Mouse (Mus musculus) lung, embryonic 16.5 days (tissue): Measurements from ENCODE around the gene Hrnr. TPM values are rescaled to one million over a fixed set of nuclear protein-coding genes. Genes with fewer than 3 reads are reported as not detected.

ENCODE experiments used
- ATAC-seq: fragments of 200-750 bp; cut with Nextera tagmentation; 2 replicates; pipeline ENCODE4 v1.8.0; 2017; ENCODE audit warnings: low read depth, mild to moderate bottlenecking, moderate library complexity
- H3K27ac ChIP-seq: fragments of 300-500 bp; sonication (generic); 2 replicates; pipeline ENCODE4 v1.5.1; 2014; ENCODE audit warnings: mild to moderate bottlenecking, control low read depth, low read length
- H3K27me3 ChIP-seq: fragments of 300-500 bp; sonication (generic); 2 replicates; pipeline ENCODE4 v1.6.1; 2014; ENCODE audit warnings: low read depth, low read length, mixed read lengths; ENCODE audit not compliant: control insufficient read depth, insufficient read depth
- H3K36me3 ChIP-seq: fragments of 300-500 bp; sonication (generic); 2 replicates; pipeline ENCODE4 v1.6.1; 2014; ENCODE audit warnings: low read length; ENCODE audit not compliant: control insufficient read depth, insufficient read depth
- H3K4me1 ChIP-seq: fragments of 300-500 bp; sonication (generic); replicated peaks from 2 replicates; pipeline ENCODE4 v1.6.1; 2014; ENCODE audit warnings: low read length, mixed read lengths; ENCODE audit not compliant: control insufficient read depth, insufficient read depth
- H3K4me2 ChIP-seq: fragments of 300-500 bp; sonication (generic); 2 replicates; pipeline ENCODE4 v1.6.1; 2014; ENCODE audit warnings: low read depth, low read length, control low read depth
- H3K4me3 ChIP-seq: fragments of 300-500 bp; sonication (generic); 2 replicates; pipeline ENCODE4 v1.5.1; 2014; ENCODE audit warnings: mild to moderate bottlenecking, low read length, control low read depth
- H3K9ac ChIP-seq: fragments of 300-500 bp; sonication (generic); 2 replicates; pipeline ENCODE4 v1.6.1; 2014; ENCODE audit warnings: low read length, control low read depth
- H3K9me3 ChIP-seq: fragments of 300-500 bp; sonication (generic); 2 replicates; pipeline ENCODE4 v1.6.1; 2016; ENCODE audit warnings: low read length; ENCODE audit not compliant: control insufficient read depth
- WGBS: fragments of 180-500 bp; shearing (Covaris S2); extraction: QIAGEN DNeasy Blood & Tissue Kit; methylation state at CpG from one replicate; pipeline ENCODE4 v1.1.7; 2014; 5-methylcytosine and 5-hydroxymethylcytosine counted together
- polyA plus RNA-seq: library from polyadenylated mRNA; unstranded; fragments of >200 nt; fragmentation: Nextera tagmentation; extraction: Ambion mirVana; gene quantifications from 2 replicates; pipeline ENCODE4 v1.2.1, GENCODE M21; 2015

Hrnr gene
- polyA plus RNA-seq, 1 experiment from 2014 or later, result 0.01 TPM

DNA sequence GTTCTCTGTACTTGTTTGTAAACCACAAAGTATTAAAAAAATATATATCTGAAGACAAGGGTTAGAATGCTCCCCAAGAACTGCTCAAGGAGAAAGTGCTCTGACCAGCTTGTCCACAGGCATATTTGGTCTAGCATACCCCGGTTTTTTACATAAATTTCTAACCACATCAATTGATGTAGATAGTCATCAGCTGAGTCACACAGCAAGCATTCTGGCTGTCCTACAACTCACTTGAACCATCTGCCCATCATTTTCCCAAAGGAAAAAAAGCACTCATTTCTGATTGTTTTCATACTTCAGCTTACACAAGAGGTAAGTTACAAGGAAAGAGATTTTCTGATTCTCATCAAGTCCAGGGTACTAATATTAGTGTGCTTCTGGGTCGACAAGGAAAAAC, 27.3 kb downstream of the Hrnr start:
- no peak overlapping the region for H3K4me2 ChIP-seq
- no peaks in the 10 kb centered on the region for H3K4me1 ChIP-seq
- WGBS, result 48% methylated on average over 2 of the region's 2 CpGs
- no peak for ATAC-seq
- no peak overlapping the region for H3K27ac ChIP-seq
- no peak overlapping the region for H3K9ac ChIP-seq
- no peaks in the 10 kb centered on the region for H3K27me3 ChIP-seq
- H3K9me3 ChIP-seq, result no peaks in the 10 kb centered on the region
- H3K4me3 ChIP-seq, result no peak overlapping the region
- H3K36me3 ChIP-seq, result no peaks in the 10 kb centered on the region

DNA sequence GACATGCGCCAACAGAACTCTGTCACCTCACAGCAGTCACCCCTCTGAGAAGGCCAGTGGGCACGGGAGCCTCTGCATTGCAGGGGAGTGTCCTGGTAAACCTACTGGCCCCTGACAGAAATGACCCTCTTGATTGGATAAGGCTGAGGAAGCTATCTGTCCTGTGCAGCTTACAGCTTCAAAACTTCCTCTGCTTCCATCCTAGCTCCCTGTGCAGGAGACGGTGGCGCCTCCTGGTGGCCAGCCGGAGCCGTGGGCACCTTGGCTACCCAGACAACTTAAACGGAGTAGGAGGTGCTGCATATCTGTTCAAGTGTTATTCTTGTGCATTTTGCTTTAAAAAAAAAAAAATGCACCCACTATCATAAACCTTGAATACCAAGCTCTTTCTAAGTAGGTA, 40.5 kb downstream of the Hrnr start:
- Histone ChIP-seq H3K36me3 (no peaks in the 10 kb centered on the region), H3K4me2 (no peak overlapping the region), H3K4me3 (no peak overlapping the region), H3K27ac (no peak overlapping the region), H3K9me3 (no peaks in the 10 kb centered on the region), H3K4me1 (0 out of 2 replicates have a peak, but pooled peaks cover 3% of the 10 kb centered on the region), H3K27me3 (no peaks in the 10 kb centered on the region), H3K9ac (no peak overlapping the region)
- peak; percentile 59; the same call in 1 of the 2 replicates for ATAC-seq
- 15% methylated on average over 7 of the region's 7 CpGs for WGBS

DNA sequence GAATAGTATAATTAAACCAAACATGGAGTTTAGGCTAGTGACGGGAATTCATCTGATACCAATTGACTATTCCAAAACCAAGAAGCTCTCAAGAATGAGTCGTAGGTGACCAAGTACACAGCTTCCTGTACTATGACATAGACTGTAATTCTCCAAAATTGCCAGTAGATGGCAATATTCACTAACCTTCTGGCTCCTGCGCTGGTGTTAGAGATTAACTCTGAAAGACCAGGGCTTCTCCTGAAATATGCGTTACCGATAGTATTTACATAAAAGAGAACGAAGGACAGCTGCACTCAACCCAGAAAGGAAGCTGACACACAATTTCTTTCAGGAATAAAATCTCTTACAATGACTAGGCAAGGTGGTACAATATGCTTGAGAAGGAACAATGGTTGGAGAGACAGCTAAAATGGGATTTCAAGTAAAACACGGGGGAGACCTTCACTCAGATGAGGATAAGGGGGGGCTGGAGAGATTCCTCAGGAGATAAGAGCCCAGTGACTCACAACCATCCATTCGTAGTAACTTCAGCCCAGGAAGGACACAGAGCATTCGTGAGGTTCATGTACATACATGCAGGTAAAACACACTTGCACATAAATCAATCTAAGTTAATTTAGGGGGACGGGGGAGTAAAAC, 42.5 kb downstream of the Hrnr start:
- ATAC-seq, result peak; percentile 59; the same call in 1 of the 2 replicates

DNA sequence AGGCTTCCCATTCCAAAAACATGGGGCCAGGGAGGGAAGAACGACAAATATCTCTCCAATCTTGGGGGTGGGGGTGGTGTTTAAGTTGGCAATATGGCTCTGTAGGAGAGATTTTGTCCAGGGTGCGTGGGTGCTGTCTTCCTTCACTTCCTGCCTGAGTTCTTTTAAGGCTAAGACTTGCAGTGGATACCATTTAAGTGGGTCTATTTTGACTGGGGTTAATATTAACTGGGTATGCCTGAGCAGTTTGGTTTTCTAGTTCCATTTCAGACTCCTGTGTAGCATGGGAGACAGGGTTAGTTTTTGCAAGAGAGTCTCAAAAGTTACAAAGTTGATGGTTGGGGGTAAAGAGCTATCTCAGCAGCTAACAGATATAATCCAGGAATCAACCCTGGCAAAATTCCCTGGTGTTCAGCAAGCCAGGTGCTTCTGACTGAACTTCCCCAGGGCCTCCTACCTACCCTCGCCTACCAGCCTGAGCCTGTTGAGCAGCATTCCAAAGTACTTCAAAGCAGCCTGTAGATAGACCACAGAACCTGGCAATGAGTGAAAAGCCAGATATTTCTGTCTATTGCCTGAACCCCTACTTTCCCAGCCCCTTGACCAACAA, 47.5 kb downstream of the Hrnr start:
- peak; percentile 95 for ATAC-seq
- no peak overlapping the region for H3K4me2 ChIP-seq
- peak overlapping the region; percentile 78 for H3K27ac ChIP-seq
- no peak overlapping the region for H3K9ac ChIP-seq
- H3K9me3 ChIP-seq, result no peaks in the 10 kb centered on the region
- no peaks in the 10 kb centered on the region for H3K27me3 ChIP-seq
- H3K4me3 ChIP-seq, result no peak overlapping the region
- 38% methylated on average over 3 of the region's 3 CpGs for WGBS
- H3K4me1 ChIP-seq, result 0 out of 2 replicates have a peak, but pooled peaks cover 3% of the 10 kb centered on the region
- no peaks in the 10 kb centered on the region for H3K36me3 ChIP-seq

More for the DNA sequence above, 42.5 kb downstream of the Hrnr start:
- Histone ChIP-seq H3K9ac (no peak overlapping the region), H3K4me3 (no peak overlapping the region), H3K4me2 (peak overlapping the region; percentile 38), H3K36me3 (no peaks in the 10 kb centered on the region), H3K4me1 (0 out of 2 replicates have a peak, but pooled peaks cover 3% of the 10 kb centered on the region), H3K27ac (no peak overlapping the region), H3K27me3 (no peaks in the 10 kb centered on the region), H3K9me3 (no peaks in the 10 kb centered on the region)
- WGBS, result 7% methylated on average over 10 of the region's 10 CpGs

GRCm38 (mm10) chr3:93368171-93368570, 48.6 kb downstream of the Hrnr start:
- Histone ChIP-seq H3K9me3 (no peaks in the 10 kb centered on the region), H3K27me3 (no peaks in the 10 kb centered on the region), H3K27ac (peak overlapping the region; percentile 78), H3K4me2 (no peak overlapping the region), H3K4me1 (no peaks in the 10 kb centered on the region), H3K4me3 (no peak overlapping the region), H3K9ac (no peak overlapping the region), H3K36me3 (no peaks in the 10 kb centered on the region)
- WGBS, result 42% methylated on average over 1 of the region's 1 CpGs
- no peak for ATAC-seq

- WGBS, result 55% methylated on average over 6 of the region's 6 CpGs
- Histone ChIP-seq H3K36me3 (no peaks in the 10 kb centered on the region), H3K9ac (no peak overlapping the region), H3K4me3 (no peak overlapping the region), H3K4me2 (no peak overlapping the region), H3K27me3 (no peaks in the 10 kb centered on the region), H3K9me3 (no peaks in the 10 kb centered on the region), H3K4me1 (no peaks in the 10 kb centered on the region), H3K27ac (no peak overlapping the region)
- no peak for ATAC-seq
Measured at GRCm38 (mm10) chr3:93373416-93373815, 53.9 kb downstream of the Hrnr start.

DNA sequence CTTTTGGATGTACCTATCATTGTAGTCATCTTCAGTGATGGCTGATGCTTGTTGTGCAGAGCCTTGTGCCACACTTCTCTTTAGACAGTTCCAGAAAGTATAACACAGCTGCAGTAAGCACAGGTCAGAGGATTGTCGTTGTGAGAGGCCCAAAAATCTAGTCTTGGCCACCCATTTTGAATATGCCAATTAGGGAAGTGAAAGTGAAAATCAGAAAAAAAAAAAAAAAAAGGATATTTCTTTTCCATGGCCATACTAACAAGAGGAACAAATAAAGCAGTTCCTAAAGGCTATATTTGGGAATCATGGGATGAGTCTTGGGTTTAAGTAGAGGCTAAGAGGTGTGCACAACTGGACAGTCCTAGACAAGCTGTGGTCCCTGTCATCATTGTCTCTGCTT, 55.6 kb downstream of the Hrnr start:
- no peaks in the 10 kb centered on the region for H3K27me3 ChIP-seq
- no peaks in the 10 kb centered on the region for H3K9me3 ChIP-seq
- H3K27ac ChIP-seq, result no peak overlapping the region
- no peak overlapping the region for H3K9ac ChIP-seq
- WGBS, result 59% methylated on average over 1 of the region's 1 CpGs
- no peaks in the 10 kb centered on the region for H3K36me3 ChIP-seq
- no peak overlapping the region for H3K4me2 ChIP-seq
- H3K4me1 ChIP-seq, result peaks cover 3% of the 10 kb centered on the region; the same call in 1 of the 2 replicates
- no peak overlapping the region for H3K4me3 ChIP-seq
- ATAC-seq, result no peak

DNA sequence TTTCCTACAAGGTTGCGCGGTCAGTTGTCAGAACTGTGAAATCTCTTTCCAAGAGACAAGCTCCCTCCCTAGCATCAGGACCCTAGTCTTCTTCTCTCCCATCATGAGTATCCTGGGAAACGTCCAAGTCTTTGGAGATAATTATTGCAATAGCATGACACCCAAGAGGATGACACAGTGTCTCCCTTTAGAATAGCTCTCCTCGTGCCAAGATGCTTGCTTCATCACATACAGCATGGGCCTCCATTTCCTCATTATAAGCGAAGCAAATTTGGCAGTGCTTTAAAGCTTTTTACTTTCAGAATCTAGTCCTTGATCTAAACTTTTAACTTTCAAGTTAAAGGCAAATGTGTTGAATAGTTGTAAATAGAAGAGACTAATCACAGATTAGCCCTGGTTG, 56.1 kb downstream of the Hrnr start:
- Histone ChIP-seq H3K27ac (no peak overlapping the region), H3K4me3 (no peak overlapping the region), H3K4me2 (no peak overlapping the region), H3K4me1 (peaks cover 3% of the 10 kb centered on the region; the same call in 1 of the 2 replicates), H3K9ac (no peak overlapping the region), H3K36me3 (no peaks in the 10 kb centered on the region), H3K9me3 (no peaks in the 10 kb centered on the region), H3K27me3 (no peaks in the 10 kb centered on the region)
- WGBS, result 77% methylated on average over 5 of the region's 5 CpGs
- ATAC-seq, result no peak

DNA sequence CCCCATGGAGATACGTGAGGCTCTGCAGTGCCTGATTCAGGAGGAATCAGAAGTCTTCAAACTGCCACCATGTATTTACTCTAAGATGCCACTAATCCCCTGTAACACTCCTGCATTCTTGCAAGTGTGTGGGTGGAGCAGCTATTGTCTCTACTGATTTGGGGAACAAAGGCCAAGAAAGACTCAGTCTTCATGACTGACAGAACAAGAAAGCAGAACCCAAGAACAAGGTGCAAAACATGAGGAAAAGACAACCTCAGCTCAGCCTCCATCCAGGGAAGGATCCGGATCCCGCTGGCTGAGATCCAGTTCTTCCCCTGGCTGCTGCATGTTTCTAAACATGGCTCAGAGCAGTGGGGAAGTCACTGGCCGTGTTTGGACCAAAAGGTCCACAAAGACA, 58.6 kb downstream of the Hrnr start:
- no peaks in the 10 kb centered on the region for H3K27me3 ChIP-seq
- WGBS, result 61% methylated on average over 4 of the region's 4 CpGs

More for the DNA sequence above, 58.6 kb downstream of the Hrnr start:
- Histone ChIP-seq H3K27ac (no peak overlapping the region), H3K9ac (no peak overlapping the region), H3K9me3 (no peaks in the 10 kb centered on the region), H3K4me3 (no peak overlapping the region), H3K36me3 (no peaks in the 10 kb centered on the region), H3K4me2 (no peak overlapping the region), H3K4me1 (peaks cover 3% of the 10 kb centered on the region; the same call in 1 of the 2 replicates)
- ATAC-seq, result no peak
